Mouse (Mus musculus): ENCODE data around the gene Alkbh4.

GRCm38 (mm10) chr5:136163807-136164474 is 28.0 kb downstream of the Alkbh4 start:
- TF ChIP-seq CTCF (IDR thresholded peaks at IDR 0.05) (no peak), EP300 (IDR thresholded peaks at IDR 0.05; ENCODE audit: insufficient read depth, low read depth, low read length) (no peak), POLR2A (IDR thresholded peaks at IDR 0.05; ENCODE audit: insufficient read depth, low read depth, low read length) (no peak)

All from heart, adult 2 months (tissue).